33 mouse cellular contexts compared by ENCODE assay signal in genomic region chr11:53378918-53379317, GRCm38 (mm10). TPM values are rescaled to one million over a fixed set of nuclear protein-coding genes. Genes with fewer than 3 reads are reported as not detected.
DNase-seq lines count a peak whose midpoint lies in the region; ATAC-seq lines count a peak whose summit lies in the region.
"Had no signal": no experiment of that assay in that cellular context is flagged by ENCODE, and none has a peak within 500 bp of the region (broad histone marks: within the 10 kb centered on the region; RNA-seq: fewer than 3 reads in every experiment).

No protein-coding gene starts in this region.

- no peaks in the 10 kb centered on the region for H3K27me3 ChIP-seq in liver, embryonic 16.5 days (ENCODE audit: control insufficient read depth, insufficient read depth, low read depth, low read length)
- H3K27me3 ChIP-seq in midbrain, embryonic 15.5 days (replicated peaks), result no peaks in the 10 kb centered on the region
- H3K27me3 ChIP-seq: embryonic facial prominence, embryonic 13.5 days; forebrain, embryonic 13.5 days; hindbrain, embryonic 15.5 days; limb, embryonic 13.5 days; neural tube, embryonic 13.5 days had no signal

- H3K4me1 ChIP-seq in liver, embryonic 16.5 days (ENCODE audit: control insufficient read depth, low read depth, low read length), result peaks cover 4% of the 10 kb centered on the region
- H3K4me1 ChIP-seq in midbrain, embryonic 15.5 days, result no peaks in the 10 kb centered on the region
- H3K4me1 ChIP-seq: embryonic facial prominence, embryonic 13.5 days; forebrain, embryonic 13.5 days; hindbrain, embryonic 15.5 days; limb, embryonic 13.5 days; neural tube, embryonic 13.5 days had no signal

- WGBS in liver, embryonic 16.5 days (ENCODE audit: insufficient replicate concordance), result 59% methylated on average over 1 of the region's 1 CpGs
- 92% methylated on average over 1 of the region's 1 CpGs for WGBS in midbrain, embryonic 15.5 days

- DNase-seq in embryo, embryonic 11 days, result peak; percentile 3
- no peak for DNase-seq in embryo, embryonic 10 days (ENCODE audit: low spot score)
- peak; percentile 14 to 18 for DNase-seq in heart, postnatal 10 days
- DNase-seq in heart, postnatal 4 days, result no peak
- DNase-seq: cerebellum, adult 11-12 months; cerebellum, postnatal 14 days; gastrocnemius, postnatal 25 days; kidney, adult 2 months; layer of hippocampus, adult 9-11 months; lung, adult 2 months; retina, postnatal 1 day; right cerebral cortex, postnatal 25 days; thymus, postnatal 14 days had no signal

- intact Hi-C loops in heart, postnatal 10 days (cut with DNase I), result no loop called here

- no peaks in the 10 kb centered on the region for H3K9me3 ChIP-seq in liver, embryonic 16.5 days (replicated peaks; ENCODE audit: control insufficient read depth, low read length)
- H3K9me3 ChIP-seq in midbrain, embryonic 15.5 days, result no peaks in the 10 kb centered on the region
- H3K9me3 ChIP-seq: embryonic facial prominence, embryonic 13.5 days; forebrain, embryonic 13.5 days; hindbrain, embryonic 15.5 days; limb, embryonic 13.5 days; neural tube, embryonic 13.5 days had no signal

- ATAC-seq in erythroblast, adult 5-6 weeks (replicated peaks; ENCODE audit: low FRiP score, poor library complexity, severe bottlenecking), result 0 out of 2 replicates have a peak, but pooled peaks have one; percentile 39
- no peak for ATAC-seq in liver, embryonic 16.5 days (ENCODE audit: low read depth)
- no peak for ATAC-seq in midbrain, embryonic 15.5 days (replicated peaks)
- ATAC-seq: forebrain, embryonic 13.5 days; midbrain, embryonic 16.5 days had no signal

- peaks cover 2% of the 10 kb centered on the region; the same call in 1 of the 2 replicates for H3K36me3 ChIP-seq in liver, embryonic 16.5 days (ENCODE audit: control insufficient read depth, insufficient read depth)
- H3K36me3 ChIP-seq in midbrain, embryonic 15.5 days (replicated peaks), result peaks cover 21% of the 10 kb centered on the region

- no peak overlapping the region for H3K9ac ChIP-seq in liver, embryonic 16.5 days (ENCODE audit: low read depth, low read length)
- no peak overlapping the region for H3K9ac ChIP-seq in midbrain, embryonic 15.5 days
- H3K9ac ChIP-seq: embryonic facial prominence, embryonic 13.5 days; forebrain, embryonic 13.5 days; hindbrain, embryonic 15.5 days; limb, embryonic 13.5 days; neural tube, embryonic 13.5 days had no signal

- H3K4me3 ChIP-seq in liver, embryonic 16.5 days (ENCODE audit: low read depth, low read length), result no peak overlapping the region
- no peak overlapping the region for H3K4me3 ChIP-seq in midbrain, embryonic 15.5 days
- H3K4me3 ChIP-seq: embryonic facial prominence, embryonic 13.5 days; forebrain, embryonic 13.5 days; heart, adult 2 months; hindbrain, embryonic 15.5 days; limb, embryonic 13.5 days; myocyte; neural tube, embryonic 13.5 days had no signal

- no peak overlapping the region; the same call in 1 of the 2 replicates for H3K27ac ChIP-seq in liver, embryonic 16.5 days (ENCODE audit: low read length)
- no peak overlapping the region for H3K27ac ChIP-seq in midbrain, embryonic 15.5 days
- H3K27ac ChIP-seq: embryonic facial prominence, embryonic 13.5 days; forebrain, embryonic 13.5 days; heart, adult 2 months; hindbrain, embryonic 15.5 days; kidney, postnatal 0 days; limb, embryonic 13.5 days; neural tube, embryonic 13.5 days had no signal

- 0 out of 2 replicates have a peak overlapping the region, but pooled peaks have one; percentile 9 for H3K4me2 ChIP-seq in liver, embryonic 16.5 days (ENCODE audit: low read depth, low read length)
- no peak overlapping the region for H3K4me2 ChIP-seq in midbrain, embryonic 15.5 days
- H3K4me2 ChIP-seq: embryonic facial prominence, embryonic 13.5 days; forebrain, embryonic 13.5 days; hindbrain, embryonic 15.5 days; limb, embryonic 13.5 days; neural tube, embryonic 13.5 days had no signal

RNA-seq across cellular contexts. Expression of gene Aff4, which starts 28.3 kb away (rescaled TPM):
- 100 to 1,000 TPM; 127 to 129 TPM for total RNA-seq in heart, postnatal 10 days (2021)
- total RNA-seq in heart, postnatal 4 days (2021), result 100 to 1,000 TPM; 141 to 157 TPM
- total RNA-seq in erythroblast, adult 5-6 weeks (2015; ENCODE audit: low replicate concordance), result 32.2 and 50.3 TPM in 2 replicates
- 12.0 and 25.4 TPM in 2 replicates for total RNA-seq in erythroblast, adult 5-6 weeks (2017; ENCODE audit: low replicate concordance)
- 8.3 and 8.6 TPM in 2 replicates for polyA plus RNA-seq in liver, embryonic 16.5 days (2015; fragmentation: Nextera tagmentation; extraction: Ambion mirVana)
- 54.3 and 72.6 TPM in 2 replicates for polyA plus RNA-seq in midbrain, embryonic 15.5 days (2015; fragmentation: Nextera tagmentation; extraction: Ambion mirVana)

RNA-seq across cellular contexts. Expression of gene Leap2, which starts 44.1 kb away (rescaled TPM):
- not detected for total RNA-seq in heart, postnatal 10 days (2021)
- not detected for total RNA-seq in heart, postnatal 4 days (2021)
- not detected in 2 replicates for total RNA-seq in erythroblast, adult 5-6 weeks (2015; ENCODE audit: low replicate concordance)
- total RNA-seq in erythroblast, adult 5-6 weeks (2017; ENCODE audit: low replicate concordance), result not detected in 2 replicates
- polyA plus RNA-seq in liver, embryonic 16.5 days (2015; fragmentation: Nextera tagmentation; extraction: Ambion mirVana), result 71.4 and 78.2 TPM in 2 replicates
- 0.35 TPM in 1 of 2 replicates, not detected in the other for polyA plus RNA-seq in midbrain, embryonic 15.5 days (2015; fragmentation: Nextera tagmentation; extraction: Ambion mirVana)
- total RNA-seq: adrenal gland, postnatal 36 days; gastrocnemius, postnatal 25 days; heart, adult 2 months; hematopoietic stem cell, adult 5-6 weeks; left cerebral cortex, adult 18-20 months; left cerebral cortex, postnatal 25 days had no signal
- polyA plus RNA-seq: embryonic facial prominence, embryonic 13.5 days; forebrain, embryonic 13.5 days; frontal cortex, adult 2 months; heart, adult 2 months; intestine, embryonic 14.5 days; kidney, adult 2 months; lung, adult 2 months; midbrain, embryonic 16.5 days; myocyte; neural tube, embryonic 13.5 days; spleen, adult 2 months; testis, adult 2 months had no signal

RNA-seq across cellular contexts. Expression of gene Uqcrq, which starts 51.7 kb away (rescaled TPM):
- total RNA-seq in heart, postnatal 10 days (2021), result 1,000 to 10,000 TPM; 2,089 to 2,111 TPM
- total RNA-seq in heart, postnatal 4 days (2021), result 1,000 to 10,000 TPM; 1,656 to 1,792 TPM
- total RNA-seq in erythroblast, adult 5-6 weeks (2015; ENCODE audit: low replicate concordance), result 24.5 and 74.4 TPM in 2 replicates
- total RNA-seq in erythroblast, adult 5-6 weeks (2017; ENCODE audit: low replicate concordance), result 7.6 and 16.6 TPM in 2 replicates
- polyA plus RNA-seq in liver, embryonic 16.5 days (2015; fragmentation: Nextera tagmentation; extraction: Ambion mirVana), result 513 and 549 TPM in 2 replicates
- 645 and 649 TPM in 2 replicates for polyA plus RNA-seq in midbrain, embryonic 15.5 days (2015; fragmentation: Nextera tagmentation; extraction: Ambion mirVana)

RNA-seq across cellular contexts. Expression of gene Gdf9, which starts 51.9 kb away (rescaled TPM):
- total RNA-seq in heart, postnatal 10 days (2021), result under 1 TPM; 0.14 to 0.32 TPM
- total RNA-seq in heart, postnatal 4 days (2021), result under 1 TPM in 1 of 2 experiments, not detected in 1; 0.25 TPM
- total RNA-seq in erythroblast, adult 5-6 weeks (2015; ENCODE audit: low replicate concordance), result not detected in 2 replicates
- not detected in 2 replicates for total RNA-seq in erythroblast, adult 5-6 weeks (2017; ENCODE audit: low replicate concordance)
- 0.41 and 0.43 TPM in 2 replicates for polyA plus RNA-seq in liver, embryonic 16.5 days (2015; fragmentation: Nextera tagmentation; extraction: Ambion mirVana)
- 3.5 and 4.0 TPM in 2 replicates for polyA plus RNA-seq in midbrain, embryonic 15.5 days (2015; fragmentation: Nextera tagmentation; extraction: Ambion mirVana)
- total RNA-seq: hematopoietic stem cell, adult 5-6 weeks had no signal

RNA-seq across cellular contexts. Expression of gene Zcchc10, which starts 54.4 kb away (rescaled TPM):
- total RNA-seq in heart, postnatal 10 days (2021), result 1 to 10 TPM; 7.5 to 8.1 TPM
- 10 to 100 TPM in 1 of 2 experiments, 1 to 10 TPM in 1; 9.3 to 12.0 TPM for total RNA-seq in heart, postnatal 4 days (2021)
- 7.9 and 13.6 TPM in 2 replicates for total RNA-seq in erythroblast, adult 5-6 weeks (2015; ENCODE audit: low replicate concordance)
- 0.94 and 2.0 TPM in 2 replicates for total RNA-seq in erythroblast, adult 5-6 weeks (2017; ENCODE audit: low replicate concordance)
- 6.0 and 7.3 TPM in 2 replicates for polyA plus RNA-seq in liver, embryonic 16.5 days (2015; fragmentation: Nextera tagmentation; extraction: Ambion mirVana)
- 12.1 and 13.3 TPM in 2 replicates for polyA plus RNA-seq in midbrain, embryonic 15.5 days (2015; fragmentation: Nextera tagmentation; extraction: Ambion mirVana)

Comparison
In these comparisons a context has a peak if more than half of its experiments do, and no peak if none do; other contexts are left out.
1. DNase-seq: peak in embryo, embryonic 11 days (single experiment) and heart, postnatal 10 days (2 of 2); none in embryo, embryonic 10 days (single experiment) and heart, postnatal 4 days (single experiment).
2. RNA of gene Uqcrq, which starts 51.7 kb away (total RNA-seq): 2,089 to 2,111 TPM in heart, postnatal 10 days and 1,656 to 1,792 TPM in heart, postnatal 4 days; 7.6 to 74.4 TPM in erythroblast, adult 5-6 weeks; every median in the first group is over 10 times any median in the second.